26 mouse cellular contexts compared by ENCODE assay signal in the genomic region with DNA sequence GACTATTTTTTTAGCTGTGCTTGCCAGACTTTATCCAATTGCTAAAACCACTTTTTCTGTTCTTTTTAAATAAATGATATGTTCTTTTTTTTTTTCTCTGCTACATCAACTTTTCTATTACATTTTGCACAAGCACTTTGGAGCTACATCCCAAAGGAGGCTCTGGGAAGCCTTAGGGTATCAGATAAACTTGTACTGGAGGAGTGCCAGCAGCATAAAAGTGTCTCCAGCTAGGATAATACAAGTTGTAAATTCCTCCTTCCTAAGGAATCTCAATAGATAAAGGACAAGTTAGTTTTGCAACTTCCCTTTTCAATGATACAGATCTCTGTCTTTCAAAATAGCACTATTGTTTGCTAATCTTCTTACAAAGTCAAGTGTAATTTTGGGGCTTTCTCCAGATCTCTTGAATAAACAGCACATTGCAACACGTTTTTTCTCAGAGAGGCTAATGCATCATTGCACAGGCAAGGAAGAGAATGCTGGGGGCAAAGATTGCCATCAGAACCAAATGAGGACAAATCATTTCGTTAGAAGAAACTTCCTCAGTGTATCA. TPM values are rescaled to one million over a fixed set of nuclear protein-coding genes. Genes with fewer than 3 reads are reported as not detected.
A peak's percentile ranks its signal among the peaks of the same experiment; 100 is the strongest.
DNase-seq lines count a peak whose midpoint lies in the region; ATAC-seq and TF ChIP-seq lines count a peak whose summit lies in the region.
"Had no signal": no experiment of that assay in that cellular context is flagged by ENCODE, and none has a peak within 500 bp of the region (broad histone marks: within the 10 kb centered on the region; RNA-seq: fewer than 3 reads in every experiment).

No protein-coding gene starts in this region.

- no peaks in the 10 kb centered on the region for H3K36me3 ChIP-seq in embryonic facial prominence, embryonic 14.5 days (ENCODE audit: control insufficient read depth, insufficient read depth, low read length)
- H3K36me3 ChIP-seq in embryonic facial prominence, embryonic 10.5 days (replicated peaks), result no peaks in the 10 kb centered on the region
- no peaks in the 10 kb centered on the region for H3K36me3 ChIP-seq in forebrain, embryonic 13.5 days (ENCODE audit: poor library complexity, severe bottlenecking)
- no peaks in the 10 kb centered on the region for H3K36me3 ChIP-seq in thymus, adult 2 months (ENCODE audit: control insufficient read depth, insufficient read depth, low read length)
- H3K36me3 ChIP-seq: embryonic facial prominence, embryonic 13.5 days; heart, embryonic 15.5 days; hindbrain, embryonic 13.5 days; limb, embryonic 13.5 days; liver, embryonic 12.5 days had no signal

- 27% methylated on average over 2 of the region's 2 CpGs for WGBS in embryonic facial prominence, embryonic 14.5 days
- 38% methylated on average over 2 of the region's 2 CpGs for WGBS in embryonic facial prominence, embryonic 10.5 days
- 27% methylated on average over 2 of the region's 2 CpGs for WGBS in forebrain, embryonic 13.5 days
- 48% methylated on average over 2 of the region's 2 CpGs for WGBS in thymus, adult 2 months

- no peak overlapping the region for H3K4me3 ChIP-seq in embryonic facial prominence, embryonic 14.5 days (ENCODE audit: low read depth, low read length)
- no peak overlapping the region for H3K4me3 ChIP-seq in embryonic facial prominence, embryonic 10.5 days
- H3K4me3 ChIP-seq in forebrain, embryonic 13.5 days, result no peak overlapping the region
- H3K4me3 ChIP-seq in thymus, adult 2 months (ENCODE audit: control insufficient read depth, insufficient read depth, low read length), result no peak overlapping the region
- H3K4me3 ChIP-seq: embryonic facial prominence, embryonic 13.5 days; heart, embryonic 15.5 days; hindbrain, embryonic 13.5 days; layer of hippocampus, adult 2 months; limb, embryonic 13.5 days; liver, embryonic 12.5 days had no signal

- intact Hi-C loops in left cerebral cortex, postnatal 4 days (cut with DNase I), result no loop called here

- no peaks in the 10 kb centered on the region for H3K4me1 ChIP-seq in embryonic facial prominence, embryonic 14.5 days (ENCODE audit: control insufficient read depth, insufficient read depth, low read length)
- H3K4me1 ChIP-seq in embryonic facial prominence, embryonic 10.5 days, result no peaks in the 10 kb centered on the region
- no peaks in the 10 kb centered on the region for H3K4me1 ChIP-seq in forebrain, embryonic 13.5 days
- H3K4me1 ChIP-seq in thymus, adult 2 months (replicated peaks; ENCODE audit: control insufficient read depth, insufficient read depth, low read length), result no peaks in the 10 kb centered on the region
- H3K4me1 ChIP-seq: embryonic facial prominence, embryonic 13.5 days; heart, embryonic 15.5 days; hindbrain, embryonic 13.5 days; liver, embryonic 12.5 days had no signal

- no peak for TF ChIP-seq POLR2A in thymus, adult 2 months (IDR thresholded peaks at IDR 0.05; ENCODE audit: control insufficient read depth, extremely low read depth, insufficient read depth, low read length, poor library complexity)

- H3K27ac ChIP-seq in embryonic facial prominence, embryonic 14.5 days (replicated peaks; ENCODE audit: low read depth, low read length), result no peak overlapping the region
- no peak overlapping the region for H3K27ac ChIP-seq in embryonic facial prominence, embryonic 10.5 days (replicated peaks)
- no peak overlapping the region for H3K27ac ChIP-seq in forebrain, embryonic 13.5 days
- H3K27ac ChIP-seq in thymus, adult 2 months (ENCODE audit: control insufficient read depth, insufficient read depth, low read length), result no peak overlapping the region
- H3K27ac ChIP-seq: embryonic facial prominence, embryonic 13.5 days; heart, embryonic 15.5 days; hindbrain, embryonic 13.5 days; kidney, postnatal 0 days; layer of hippocampus, adult 2 months; limb, embryonic 13.5 days; liver, embryonic 12.5 days had no signal

- no peaks in the 10 kb centered on the region for H3K9me3 ChIP-seq in embryonic facial prominence, embryonic 14.5 days (ENCODE audit: control insufficient read depth, low read length)
- no peaks in the 10 kb centered on the region for H3K9me3 ChIP-seq in embryonic facial prominence, embryonic 10.5 days
- H3K9me3 ChIP-seq in forebrain, embryonic 13.5 days (replicated peaks), result no peaks in the 10 kb centered on the region
- H3K9me3 ChIP-seq: embryonic facial prominence, embryonic 13.5 days; heart, embryonic 15.5 days; hindbrain, embryonic 13.5 days; limb, embryonic 13.5 days; liver, embryonic 12.5 days had no signal

- TF ChIP-seq CTCF in thymus, adult 2 months (IDR thresholded peaks at IDR 0.05; ENCODE audit: borderline replicate concordance, control insufficient read depth, extremely low read depth, insufficient read depth, low read length, poor library complexity), result no peak

- ATAC-seq in embryonic facial prominence, embryonic 14.5 days (ENCODE audit: low read depth), result no peak
- ATAC-seq in forebrain, embryonic 13.5 days, result no peak
- ATAC-seq: forebrain, embryonic 16.5 days; liver, embryonic 12.5 days; midbrain, embryonic 16.5 days had no signal

- H3K4me2 ChIP-seq in embryonic facial prominence, embryonic 14.5 days (ENCODE audit: low read depth, low read length), result no peak overlapping the region
- H3K4me2 ChIP-seq in forebrain, embryonic 13.5 days, result no peak overlapping the region
- H3K4me2 ChIP-seq: embryonic facial prominence, embryonic 13.5 days; heart, embryonic 15.5 days; hindbrain, embryonic 13.5 days; limb, embryonic 13.5 days; liver, embryonic 12.5 days had no signal

- H3K27me3 ChIP-seq in embryonic facial prominence, embryonic 14.5 days (replicated peaks; ENCODE audit: control insufficient read depth, insufficient read depth, low read length), result no peaks in the 10 kb centered on the region
- H3K27me3 ChIP-seq in embryonic facial prominence, embryonic 10.5 days (replicated peaks; ENCODE audit: low read depth, poor library complexity, severe bottlenecking), result no peaks in the 10 kb centered on the region
- H3K27me3 ChIP-seq in forebrain, embryonic 13.5 days, result no peaks in the 10 kb centered on the region
- H3K27me3 ChIP-seq in thymus, adult 2 months (ENCODE audit: control insufficient read depth, insufficient read depth, low read length), result no peaks in the 10 kb centered on the region
- H3K27me3 ChIP-seq: embryonic facial prominence, embryonic 13.5 days; heart, embryonic 15.5 days; hindbrain, embryonic 13.5 days; limb, embryonic 13.5 days; liver, embryonic 12.5 days had no signal

- H3K9ac ChIP-seq in embryonic facial prominence, embryonic 14.5 days (ENCODE audit: low read depth, low read length), result no peak overlapping the region
- H3K9ac ChIP-seq in forebrain, embryonic 13.5 days, result no peak overlapping the region
- H3K9ac ChIP-seq: embryonic facial prominence, embryonic 13.5 days; heart, embryonic 15.5 days; hindbrain, embryonic 13.5 days; limb, embryonic 13.5 days; liver, embryonic 12.5 days had no signal

- peak; percentile 52 for DNase-seq in embryonic facial prominence, embryonic 14.5 days (ENCODE audit: low spot score)
- DNase-seq in embryonic facial prominence, embryonic 10.5 days (ENCODE audit: low spot score), result no peak
- peak; percentile 9 for DNase-seq in urinary bladder, postnatal 14 days (ENCODE audit: low spot score)
- DNase-seq in urinary bladder, postnatal 4 days (ENCODE audit: low spot score in 2 of 2), result no peak
- DNase-seq in lung, postnatal 14 days, result peak; percentile 26
- no peak for DNase-seq in left cerebral cortex, postnatal 4 days
- no peak for DNase-seq in thymus, adult 2 months
- DNase-seq: adrenal gland, postnatal 36 days; cerebellum, adult 11 months; cerebellum, adult 9-11 months; gastrocnemius, postnatal 10 days; heart, adult 18-20 months; heart, postnatal 36 days; kidney, adult 11 months; thymus, postnatal 4 days had no signal

RNA-seq across cellular contexts. Expression of a gene that starts 11.7 kb away (rescaled TPM):
- polyA plus RNA-seq in embryonic facial prominence, embryonic 14.5 days (2014; fragmentation: Nextera tagmentation; extraction: Ambion mirVana), result 4.3 and 5.9 TPM in 2 replicates
- 5.1 and 5.9 TPM in 2 replicates for polyA plus RNA-seq in embryonic facial prominence, embryonic 10.5 days (2016; fragmentation: Nextera tagmentation; extraction: Ambion mirVana)
- total RNA-seq in left cerebral cortex, postnatal 4 days (2021), result 1 to 10 TPM; 3.3 to 3.7 TPM
- 0.20 and 0.34 TPM in 2 replicates for polyA plus RNA-seq in forebrain, embryonic 13.5 days (2015; fragmentation: Nextera tagmentation; extraction: Ambion mirVana)
- 0.62 and 1.1 TPM in 2 replicates for polyA plus RNA-seq in thymus, adult 2 months (2012; rRNA removed)
- polyA plus RNA-seq: neural tube, embryonic 14.5 days had no signal

Comparison
In these comparisons a context has a peak if more than half of its experiments do, and no peak if none do; other contexts are left out.
1. DNase-seq: peak in embryonic facial prominence, embryonic 14.5 days (single experiment), urinary bladder, postnatal 14 days (single experiment) and lung, postnatal 14 days (single experiment); none in embryonic facial prominence, embryonic 10.5 days (single experiment), urinary bladder, postnatal 4 days (0 of 2), left cerebral cortex, postnatal 4 days (single experiment) and thymus, adult 2 months (single experiment).